Mouse (Mus musculus) stomach, postnatal 0 days (tissue): Measurements from ENCODE around the gene Gm10135. TPM values are rescaled to one million over a fixed set of nuclear protein-coding genes. Genes with fewer than 3 reads are reported as not detected.

ENCODE experiments used
- ATAC-seq: fragments of 200-750 bp; cut with Nextera tagmentation; 2 replicates; pipeline ENCODE4 v1.8.0; 2017; ENCODE audit not compliant: low FRiP score, low TSS enrichment
- DNase-seq: peaks from one replicate; pipeline ENCODE4 v3.0.0-alpha.2; 2016; ENCODE audit warnings: low spot score
- H3K27ac ChIP-seq: fragments of 300-500 bp; sonication (generic); replicated peaks from 2 replicates; pipeline ENCODE4 v1.5.1; 2014; ENCODE audit warnings: mild to moderate bottlenecking, control low read depth
- H3K27me3 ChIP-seq: fragments of 300-500 bp; sonication (generic); 2 replicates; pipeline ENCODE4 v1.6.1; 2014; ENCODE audit warnings: low read length; ENCODE audit not compliant: control insufficient read depth, insufficient read depth
- H3K36me3 ChIP-seq: fragments of 300-500 bp; sonication (generic); 2 replicates; pipeline ENCODE4 v1.6.1; 2014; ENCODE audit warnings: low read length, mixed read lengths; ENCODE audit not compliant: control insufficient read depth, insufficient read depth
- H3K4me1 ChIP-seq: fragments of 300-500 bp; sonication (generic); replicated peaks from 2 replicates; pipeline ENCODE4 v1.6.1; 2014; ENCODE audit warnings: antibody characterized with exemption; ENCODE audit not compliant: control insufficient read depth, insufficient read depth
- H3K4me2 ChIP-seq: fragments of 300-500 bp; sonication (generic); replicated peaks from 2 replicates; pipeline ENCODE4 v1.6.1; 2014; ENCODE audit warnings: low read depth, mild to moderate bottlenecking, control low read depth, moderate library complexity
- H3K4me3 ChIP-seq: fragments of 300-500 bp; sonication (generic); 2 replicates; pipeline ENCODE4 v1.5.1; 2014; ENCODE audit warnings: low read depth, low read length, control low read depth
- H3K9ac ChIP-seq: fragments of 300-500 bp; sonication (generic); 2 replicates; pipeline ENCODE4 v1.6.1; 2014; ENCODE audit warnings: mild to moderate bottlenecking, low read length, control low read depth, mixed read lengths
- H3K9me3 ChIP-seq: fragments of 300-500 bp; sonication (generic); 2 replicates; pipeline ENCODE4 v1.6.1; 2016; ENCODE audit warnings: low read length; ENCODE audit not compliant: control insufficient read depth
- CTCF ChIP-seq: IDR thresholded peaks from 2 replicates; pipeline ENCODE4 v1.5.1; 2016; ENCODE audit warnings: antibody characterized with exemption, low read depth, mild to moderate bottlenecking, moderate library complexity
- EP300 ChIP-seq: optimal IDR thresholded peaks from 2 replicates; pipeline ENCODE3; 2016; ENCODE audit warnings: antibody characterized with exemption
- WGBS: fragments of 180-500 bp; shearing (Covaris S2); extraction: QIAGEN DNeasy Blood & Tissue Kit; methylation state at CpG from one replicate; pipeline ENCODE4 v1.1.7; 2014; 5-methylcytosine and 5-hydroxymethylcytosine counted together
- polyA plus RNA-seq: library from polyadenylated mRNA; unstranded; fragments of >200 nt; fragmentation: Nextera tagmentation; extraction: Ambion mirVana; gene quantifications from 2 replicates; pipeline ENCODE4 v1.2.1, GENCODE M21; 2015

The Gm10135 gene
- polyA plus RNA-seq, 1 experiment from 2014 or later: not detected

- DNase-seq (no peak), ATAC-seq (no peak)
Measured at GRCm38 (mm10) chr5:72994928-72995327, 20.4 kb upstream of the Gm10135 start.

DNA sequence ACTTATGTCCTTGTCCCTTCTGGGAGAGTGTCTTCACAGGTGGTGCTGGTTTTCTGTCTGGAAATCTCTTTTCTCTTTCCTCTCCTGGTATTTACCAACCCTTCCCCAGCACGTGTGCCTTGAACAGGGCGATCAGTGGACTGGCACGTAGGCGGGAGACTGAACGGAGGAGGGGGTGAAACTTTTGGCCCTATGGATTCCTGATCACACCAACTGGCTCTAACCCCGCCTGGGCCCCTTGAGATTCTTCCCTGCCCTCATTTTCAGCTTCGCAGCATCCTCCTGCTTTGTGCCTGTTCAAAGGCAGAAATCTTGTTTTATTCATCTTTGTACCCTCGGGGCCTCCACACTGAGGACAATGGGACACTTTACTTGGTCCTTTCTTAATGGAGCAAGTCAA lies 19.9 kb upstream of the Gm10135 start:
- Histone ChIP-seq H3K9ac (no peak overlapping the region), H3K4me1 (no peaks in the 10 kb centered on the region), H3K9me3 (no peaks in the 10 kb centered on the region), H3K27me3 (no peaks in the 10 kb centered on the region), H3K27ac (no peak overlapping the region), H3K4me3 (no peak overlapping the region), H3K4me2 (no peak overlapping the region), H3K36me3 (no peaks in the 10 kb centered on the region)
- WGBS: 82% methylated on average over 8 of the region's 8 CpGs
- no peak for TF ChIP-seq CTCF
- TF ChIP-seq EP300: no peak
- no peak for ATAC-seq
- no peak for DNase-seq

More at GRCm38 (mm10) chr5:72994928-72995327, 20.4 kb upstream of the Gm10135 start:
- TF ChIP-seq CTCF (no peak), EP300 (no peak)
- Histone ChIP-seq H3K27ac (no peak overlapping the region), H3K4me1 (no peaks in the 10 kb centered on the region), H3K27me3 (no peaks in the 10 kb centered on the region), H3K4me3 (no peak overlapping the region), H3K36me3 (no peaks in the 10 kb centered on the region), H3K9ac (no peak overlapping the region), H3K9me3 (no peaks in the 10 kb centered on the region), H3K4me2 (no peak overlapping the region)
- WGBS: 46% methylated on average over 2 of the region's 2 CpGs

DNA sequence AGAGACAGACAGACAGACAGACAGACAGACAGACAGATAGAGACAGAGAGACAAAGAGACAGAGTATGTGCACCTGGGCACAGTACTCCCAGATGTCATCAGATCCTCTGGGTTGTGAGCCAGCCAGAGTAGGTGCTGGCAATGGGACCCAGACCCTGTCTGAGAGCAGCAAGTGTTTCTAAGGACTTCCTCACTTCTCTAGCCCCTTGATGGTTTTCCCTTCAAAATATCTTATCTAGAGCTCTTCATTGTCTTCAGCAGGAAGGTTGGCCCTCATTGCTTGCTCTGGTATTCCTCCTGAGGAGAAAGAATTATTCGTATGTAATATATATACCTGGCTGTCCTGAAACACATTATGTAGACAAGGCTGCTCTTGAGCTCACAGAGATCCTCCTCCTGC lies 18.0 kb upstream of the Gm10135 start:
- ATAC-seq (no peak), DNase-seq (no peak)
- H3K27ac ChIP-seq: no peak overlapping the region
- H3K36me3 ChIP-seq: no peaks in the 10 kb centered on the region
- H3K4me2 ChIP-seq: no peak overlapping the region
- no peaks in the 10 kb centered on the region for H3K9me3 ChIP-seq
- 86% methylated on average over 1 of the region's 1 CpGs for WGBS
- no peaks in the 10 kb centered on the region for H3K4me1 ChIP-seq
- TF ChIP-seq CTCF (no peak), EP300 (no peak)
- H3K4me3 ChIP-seq: no peak overlapping the region
- H3K9ac ChIP-seq: no peak overlapping the region
- no peaks in the 10 kb centered on the region for H3K27me3 ChIP-seq

- H3K4me1 ChIP-seq: no peaks in the 10 kb centered on the region
- H3K36me3 ChIP-seq: no peaks in the 10 kb centered on the region
- H3K27ac ChIP-seq: no peak overlapping the region
- H3K4me2 ChIP-seq: no peak overlapping the region
- DNase-seq (no peak), ATAC-seq (no peak)
- H3K9me3 ChIP-seq: no peaks in the 10 kb centered on the region
- H3K27me3 ChIP-seq: no peaks in the 10 kb centered on the region
- H3K9ac ChIP-seq: no peak overlapping the region
- TF ChIP-seq CTCF: no peak
- H3K4me3 ChIP-seq: no peak overlapping the region
- whole genome bisulfite sequencing: 64% methylated on average over 8 of the region's 8 CpGs
Measured at GRCm38 (mm10) chr5:72989756-72990155, 15.3 kb upstream of the Gm10135 start.

DNA sequence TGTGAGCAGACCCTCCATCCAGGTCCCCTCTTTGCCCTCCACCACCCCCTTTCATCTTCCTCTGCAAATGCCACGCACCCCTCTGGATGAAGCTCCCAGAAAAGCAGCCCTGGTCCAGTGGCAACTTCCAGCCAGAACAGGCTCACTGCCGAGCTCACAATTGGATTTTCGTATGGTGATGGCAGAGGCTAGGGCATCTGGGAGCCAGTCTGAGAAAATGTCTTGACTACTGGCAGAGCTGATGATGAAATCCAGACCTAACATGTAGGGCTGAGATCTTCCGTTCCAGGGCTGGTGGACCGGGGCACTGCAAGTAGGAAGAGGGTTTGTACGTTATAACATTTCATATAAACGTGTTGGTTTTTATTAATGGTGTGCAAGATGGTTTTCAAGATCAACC lies 13.3 kb upstream of the Gm10135 start:
- Histone ChIP-seq H3K4me3 (no peak overlapping the region), H3K4me1 (no peaks in the 10 kb centered on the region), H3K27me3 (no peaks in the 10 kb centered on the region), H3K9ac (no peak overlapping the region), H3K9me3 (no peaks in the 10 kb centered on the region), H3K27ac (no peak overlapping the region), H3K36me3 (no peaks in the 10 kb centered on the region), H3K4me2 (no peak overlapping the region)
- ATAC-seq (no peak), DNase-seq (no peak)
- no peak for TF ChIP-seq EP300
- TF ChIP-seq CTCF: no peak
- 77% methylated on average over 7 of the region's 7 CpGs for WGBS

DNA sequence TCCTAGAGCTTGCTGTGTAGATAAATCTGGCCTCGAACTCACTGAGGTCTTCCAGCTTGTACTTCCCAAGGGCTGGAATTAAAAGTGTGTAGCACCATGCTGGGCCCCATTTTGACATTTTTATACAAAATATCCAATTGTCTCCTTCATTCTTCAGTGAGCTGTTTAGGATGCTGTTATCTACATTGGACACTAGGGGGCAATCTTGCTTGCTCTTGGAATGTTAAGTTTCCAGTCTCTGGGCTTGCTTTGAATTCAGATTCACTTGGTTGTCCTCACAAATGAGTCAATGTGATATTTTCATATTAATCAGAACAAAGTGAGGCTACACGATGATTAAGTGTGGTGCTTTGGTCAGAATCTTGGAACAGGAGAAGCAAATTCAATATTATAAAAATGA lies 9.6 kb upstream of the Gm10135 start:
- H3K9ac ChIP-seq: no peak overlapping the region
- no peaks in the 10 kb centered on the region for H3K4me1 ChIP-seq
- ATAC-seq: no peak
- H3K27ac ChIP-seq: no peak overlapping the region
- H3K4me2 ChIP-seq: no peak overlapping the region
- TF ChIP-seq EP300 (no peak), CTCF (peak; percentile 92)
- 0 out of 2 replicates have a peak, but pooled peaks cover 2% of the 10 kb centered on the region for H3K36me3 ChIP-seq
- no peaks in the 10 kb centered on the region for H3K27me3 ChIP-seq
- DNase-seq: no peak
- H3K9me3 ChIP-seq: no peaks in the 10 kb centered on the region
- WGBS: 4% methylated on average over 2 of the region's 2 CpGs
- H3K4me3 ChIP-seq: no peak overlapping the region
